Mouse (Mus musculus) thymus, postnatal 14 days (tissue): Measurements from ENCODE around the gene Bad.
A peak's percentile ranks its signal among the peaks of the same experiment; 100 is the strongest.
"Not testable (repeated sequence)": the region's sequence is repeated elsewhere in the genome, so short reads cannot be mapped to it uniquely, and the experiment has no call there.

Experiments
- DNase-seq: peaks from one replicate; pipeline ENCODE4 v3.0.0; 2021

Gene Bad

GRCm38 (mm10) chr19:6941372-6942248, at the start of gene Bad:
Gene Bad (plus strand): TSS chr19:6941861.
- peak; percentile 95 for DNase-seq

DNA sequence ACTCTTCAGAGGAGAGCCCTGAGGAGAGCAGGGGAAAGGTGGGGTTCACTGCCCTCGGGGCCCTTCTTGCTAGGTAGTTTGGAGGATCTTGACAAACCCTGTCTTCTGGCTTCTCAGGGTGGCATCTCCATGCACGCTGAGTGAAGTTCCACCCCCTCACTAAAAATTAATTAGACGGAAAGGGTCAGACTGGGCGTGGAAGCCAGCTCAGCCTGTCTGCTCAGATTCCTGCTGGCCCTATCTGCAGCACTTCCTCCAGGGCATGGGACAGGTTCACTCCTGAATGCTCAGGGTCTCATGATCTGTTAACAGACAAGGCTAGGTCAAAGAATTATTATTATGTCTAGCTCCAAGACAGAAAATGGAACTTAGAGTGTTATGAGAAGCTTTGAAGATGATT, 49.1 kb upstream of the Bad start:
- no peak for DNase-seq

GRCm38 (mm10) chr19:6893731-6894451, 47.8 kb upstream of the Bad start:
- no peak for DNase-seq

DNA sequence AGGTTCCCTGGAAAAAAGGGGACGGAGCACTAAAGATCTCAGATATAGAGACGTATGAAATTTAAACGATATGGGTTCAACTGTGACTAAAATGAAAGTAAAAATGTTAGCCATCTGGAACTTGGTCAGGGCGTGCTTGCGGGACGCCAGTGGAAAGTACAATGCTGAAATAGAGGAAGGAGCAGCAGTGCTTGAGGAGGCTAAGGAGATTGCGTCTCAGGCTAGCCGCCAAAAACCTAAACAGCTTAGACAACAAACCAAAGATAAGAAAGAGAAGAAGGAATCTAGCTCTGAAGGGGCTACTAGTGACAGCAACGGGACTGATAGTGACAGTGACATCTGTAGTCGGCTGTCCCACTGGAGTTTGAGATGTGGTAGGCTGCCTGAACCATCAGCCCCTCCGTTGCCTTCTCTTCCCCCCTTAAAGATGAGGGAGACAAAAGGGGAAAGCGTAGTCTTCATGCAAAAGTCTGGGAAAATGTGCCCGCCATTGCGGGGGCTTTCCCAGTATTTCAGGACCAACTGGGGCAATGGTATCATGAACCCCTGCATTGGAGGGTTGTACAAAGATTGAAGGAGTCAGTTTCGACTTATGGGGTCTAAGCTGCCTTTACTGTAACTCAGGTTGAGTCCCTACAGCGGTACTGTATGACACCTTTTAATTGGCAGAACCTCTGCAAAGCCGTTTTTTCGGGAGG, 45.9 kb upstream of the Bad start:
- not testable (repeated sequence) for DNase-seq

DNA sequence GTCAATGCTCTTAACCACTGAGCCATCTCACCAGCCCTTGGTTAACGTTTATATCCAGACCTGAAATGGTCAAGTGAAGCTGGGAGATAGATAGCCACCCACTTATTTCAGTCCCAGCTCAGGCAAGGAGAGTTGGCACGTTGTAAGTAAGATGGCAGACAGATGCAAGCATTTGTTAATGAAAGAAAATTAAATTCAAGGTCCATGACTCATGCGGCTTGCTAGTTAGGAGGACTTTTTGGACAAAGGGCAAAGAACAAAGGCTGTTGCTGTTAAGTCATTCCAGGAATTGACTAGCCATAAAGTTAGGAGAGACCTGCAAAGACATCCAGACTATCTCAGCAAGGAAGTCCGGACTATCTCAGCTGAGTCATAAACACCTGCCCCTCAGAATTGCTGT, 42.0 kb upstream of the Bad start:
- no peak for DNase-seq

- DNase-seq, result no peak
Measured at GRCm38 (mm10) chr19:6903031-6903430, 38.6 kb upstream of the Bad start.

GRCm38 (mm10) chr19:6904846-6905245, 36.8 kb upstream of the Bad start:
- DNase-seq, result no peak

GRCm38 (mm10) chr19:6905498-6906159, 36.0 kb upstream of the Bad start:
- no peak for DNase-seq

- DNase-seq, result no peak
Measured at GRCm38 (mm10) chr19:6906199-6906598, 35.5 kb upstream of the Bad start.

DNA sequence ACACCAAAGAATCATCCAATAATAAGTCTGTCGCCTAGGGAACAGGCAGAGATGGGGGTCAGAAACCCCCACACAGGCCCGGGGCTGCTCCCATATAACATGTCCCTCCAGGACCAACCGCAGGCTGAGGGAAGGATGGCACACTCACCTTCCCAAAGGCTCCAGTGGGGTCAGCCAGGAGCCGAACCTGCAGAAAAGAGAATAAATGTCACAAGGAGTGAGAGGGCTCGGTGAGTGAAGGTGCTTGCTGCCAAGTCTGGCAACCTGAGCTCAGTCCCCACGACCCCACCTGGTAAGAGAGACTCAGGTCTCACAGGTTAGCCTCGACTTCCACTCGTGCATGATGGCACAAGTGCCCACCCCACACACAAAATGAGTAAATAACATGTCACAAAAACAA, 34.6 kb upstream of the Bad start:
- DNase-seq, result no peak

DNA sequence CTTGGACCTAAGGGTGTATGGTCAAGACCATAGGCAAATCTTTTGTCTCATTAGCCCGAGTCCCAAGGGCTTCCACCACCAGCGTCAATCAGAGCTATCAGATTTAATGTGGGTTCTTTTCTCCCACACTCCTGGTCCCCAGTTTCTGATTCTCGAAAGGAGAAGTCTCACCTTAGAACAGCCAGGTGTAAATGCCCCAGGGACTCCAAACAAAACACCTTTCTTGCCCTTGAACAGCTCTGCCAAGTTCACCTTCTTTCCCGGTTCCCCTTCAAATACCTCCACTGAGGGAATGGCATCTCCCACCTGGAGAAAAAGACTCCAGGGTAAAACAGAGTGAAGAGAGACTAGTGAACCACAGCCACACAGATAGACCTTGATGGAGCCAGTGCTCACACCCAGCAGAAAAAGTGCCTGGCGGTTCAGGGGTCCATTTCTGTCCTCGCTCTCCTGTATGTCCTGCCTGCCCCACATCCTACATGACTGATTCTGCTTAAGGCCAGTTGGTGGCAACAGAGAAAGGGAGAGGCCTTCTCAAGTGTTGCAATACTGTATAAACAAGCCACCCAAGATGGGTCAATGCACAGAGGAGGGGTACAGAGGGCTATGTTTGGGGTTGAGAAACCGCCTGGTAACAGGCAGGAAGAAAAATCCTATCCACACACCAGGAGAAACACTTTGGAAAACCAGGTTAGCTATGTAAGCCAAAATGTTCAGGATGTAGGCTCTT, 33.7 kb upstream of the Bad start:
- DNase-seq, result no peak

DNA sequence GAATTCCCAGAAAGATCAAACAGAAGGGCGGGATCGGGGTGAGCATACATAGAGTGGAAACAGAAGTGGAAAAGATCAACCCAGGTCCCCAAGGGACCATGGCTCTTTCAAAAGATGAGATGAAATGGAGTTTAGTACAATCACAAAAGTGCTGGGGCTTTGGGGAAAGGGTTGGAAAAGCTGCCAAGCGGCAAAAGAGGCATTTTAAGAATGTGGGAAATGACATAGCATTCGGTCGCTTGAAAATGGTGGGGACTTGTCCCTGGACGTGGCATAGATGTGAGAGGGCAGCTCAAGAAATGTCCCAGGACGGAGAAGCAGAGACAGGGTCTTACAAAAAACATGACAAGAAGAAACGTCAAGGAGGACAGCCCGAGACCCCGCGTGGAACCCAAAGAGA, 32.6 kb upstream of the Bad start:
- no peak for DNase-seq

DNA sequence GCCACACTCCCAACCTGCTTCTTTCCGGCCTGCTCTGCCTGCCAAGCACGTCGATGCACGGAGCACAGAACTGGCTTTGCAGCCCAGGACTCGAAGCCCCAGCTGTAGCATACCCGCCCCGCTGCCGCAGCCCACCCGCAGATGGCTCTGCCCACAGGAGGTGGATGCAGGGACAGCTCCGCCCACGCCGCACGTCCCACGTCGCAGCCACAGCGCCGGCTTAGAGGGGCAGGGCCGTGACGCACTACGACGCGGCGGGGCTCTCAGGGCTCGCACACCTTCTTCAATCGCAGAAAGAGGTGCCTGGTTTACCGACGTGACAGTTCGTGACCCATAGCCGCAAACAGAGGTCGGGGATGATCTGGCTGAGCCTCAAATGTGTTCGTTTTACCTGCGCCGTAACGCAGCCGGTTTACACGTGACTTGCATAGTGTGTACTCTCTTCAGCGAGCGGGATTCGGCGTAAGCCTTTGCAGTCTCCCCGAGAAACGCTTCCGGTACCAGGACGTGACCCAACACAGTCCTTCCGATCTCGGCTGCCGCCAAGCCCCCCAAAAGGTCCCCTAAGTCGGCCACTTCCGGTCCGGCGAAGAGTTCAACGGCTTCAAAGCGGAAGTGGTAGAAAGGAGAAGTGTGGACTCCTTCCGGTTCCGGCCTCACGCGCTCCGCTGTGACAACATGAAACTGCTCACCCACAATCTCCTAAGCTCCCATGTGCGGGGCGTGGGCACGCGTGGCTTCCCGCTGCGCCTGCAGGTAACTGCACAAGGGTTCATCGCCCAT, 32.0 kb upstream of the Bad start, which contains the start of the genes Trmt112 and Prdx5:
Gene Trmt112 (plus strand): TSS at position 192 of the 783 bp plus-strand sequence.
Gene Prdx5 (minus strand): TSS at position 600 of the 783 bp plus-strand sequence.
- DNase-seq, result peak; percentile 93

GRCm38 (mm10) chr19:6910306-6910705, 31.4 kb upstream of the Bad start:
- peak; percentile 66 for DNase-seq

DNA sequence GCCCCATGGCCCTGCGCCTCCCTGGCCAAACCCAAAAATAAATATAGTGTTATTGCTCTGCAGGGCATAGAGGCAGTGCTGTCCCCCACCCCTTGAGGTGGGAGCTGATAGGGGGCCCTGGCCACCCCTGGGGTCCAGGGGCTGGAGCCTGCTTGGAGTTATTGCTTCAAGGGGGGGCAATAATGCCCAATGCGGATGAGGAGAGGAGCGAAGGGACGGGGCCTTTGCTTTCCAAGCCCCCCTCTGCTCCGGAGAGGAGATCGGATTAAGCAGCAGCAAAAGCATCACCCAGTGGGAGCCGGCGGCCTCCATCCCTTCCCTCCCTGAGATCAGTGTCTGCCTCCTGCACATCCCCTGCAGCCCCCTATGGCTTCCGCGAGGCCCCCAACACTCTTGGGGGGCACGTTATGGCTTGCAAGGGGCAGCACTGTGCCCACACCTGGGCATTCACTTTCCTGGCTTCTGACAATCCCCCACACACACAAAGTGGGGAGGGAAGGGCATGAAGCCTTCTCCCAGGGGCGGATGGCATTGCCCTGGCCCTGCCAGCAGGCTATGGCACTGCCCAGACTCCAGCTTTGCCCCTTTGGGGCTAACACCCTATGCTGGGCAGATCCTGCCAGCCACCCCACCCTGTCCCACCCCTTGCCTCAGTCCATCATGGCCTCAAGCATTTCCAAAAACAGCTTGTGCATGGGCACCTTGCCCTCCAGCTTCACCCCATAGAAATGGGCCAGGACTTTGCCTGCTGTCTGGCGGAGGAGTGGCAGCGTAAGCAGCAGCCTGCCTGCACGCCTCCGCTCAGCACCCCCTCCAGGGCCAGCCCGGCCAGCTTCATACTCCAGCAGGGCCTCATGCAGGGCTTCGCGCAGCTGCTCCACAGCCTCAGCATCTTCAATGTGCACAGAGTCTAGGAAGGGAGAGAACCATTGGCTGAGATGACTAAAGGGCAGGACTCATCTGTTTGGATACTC, 30.3 kb upstream of the Bad start:
- DNase-seq, result no peak

- DNase-seq, result no peak
Measured at GRCm38 (mm10) chr19:6912205-6912970, 29.3 kb upstream of the Bad start.

GRCm38 (mm10) chr19:6913036-6913435, 28.6 kb upstream of the Bad start:
- DNase-seq, result no peak

DNA sequence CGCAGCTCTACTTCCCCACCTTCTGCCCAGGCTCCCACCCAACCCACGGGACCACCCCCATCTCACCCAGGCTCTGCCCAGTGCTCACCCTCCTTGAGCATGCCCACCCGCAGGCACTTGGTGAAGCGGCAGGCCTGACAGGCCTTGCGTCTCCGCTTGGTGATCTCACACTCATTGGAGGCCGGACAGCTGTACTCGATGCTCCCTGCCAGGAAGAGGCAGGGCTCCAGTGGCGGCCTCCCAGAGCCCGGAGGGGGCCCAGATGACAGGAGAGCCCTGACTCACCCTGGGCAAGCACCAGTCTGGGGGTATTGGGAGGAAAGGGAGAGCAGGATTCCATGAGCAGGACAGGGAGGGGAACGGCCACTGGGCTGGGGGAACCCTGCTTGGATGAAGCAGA, 27.7 kb upstream of the Bad start:
- DNase-seq, result no peak

GRCm38 (mm10) chr19:6914540-6914939, 27.1 kb upstream of the Bad start:
- DNase-seq, result no peak
